ENCODE assay signal across 8 mouse cellular contexts in the genomic region with DNA sequence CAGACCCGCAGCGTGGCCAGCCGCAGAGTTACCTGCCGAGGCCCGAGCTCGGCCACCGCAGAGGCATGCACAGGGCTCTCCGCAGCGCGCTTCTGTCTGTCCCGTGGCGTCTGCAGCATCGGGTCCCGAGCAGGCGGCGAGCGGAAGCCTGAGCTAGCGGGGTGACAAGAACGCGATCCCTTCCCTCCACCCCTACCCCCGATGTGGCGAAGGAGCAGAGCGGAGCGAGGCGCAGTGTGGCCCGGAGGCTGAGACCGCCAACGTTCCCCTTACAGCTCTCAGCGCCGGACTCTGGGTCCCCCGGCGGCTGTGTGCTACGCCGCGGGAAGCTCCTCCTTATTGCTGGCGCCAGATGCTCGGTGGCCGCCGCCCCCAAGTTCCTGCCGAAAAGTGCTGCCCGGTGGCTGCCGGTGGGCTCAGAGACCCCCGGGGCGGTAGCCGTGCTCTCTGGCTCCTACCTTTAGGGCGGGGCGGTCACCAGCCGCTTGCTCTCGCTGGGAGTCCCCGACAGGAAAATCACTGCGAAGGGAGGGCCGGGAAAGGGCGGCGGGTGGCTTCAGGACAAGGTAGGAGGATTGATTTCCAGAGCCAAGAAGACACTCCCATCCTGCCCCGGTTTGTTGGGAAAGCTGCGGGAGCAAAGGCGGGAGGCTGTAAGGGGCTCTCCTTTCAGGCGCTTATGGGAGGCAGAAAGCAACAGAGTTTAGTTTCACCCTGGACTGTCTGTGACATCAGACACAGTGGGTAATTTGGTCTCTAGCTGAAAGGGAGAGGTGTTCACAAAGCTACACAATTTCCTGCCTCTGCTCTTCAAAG. TPM values are rescaled to one million over a fixed set of nuclear protein-coding genes. Genes with fewer than 3 reads are reported as not detected.
DNase-seq lines count a peak whose midpoint lies in the region; ATAC-seq lines count a peak whose summit lies in the region.

No protein-coding gene starts in this region.

- DNase-seq in ES-CJ7 (ENCODE audit: low read depth, low spot score): peak; percentile 60
- peak; percentile 84 for DNase-seq in kidney, postnatal 14 days
- DNase-seq in lung, postnatal 10 days: peak; percentile 86
- peak; percentile 48 for DNase-seq in ovary, postnatal 14 days (ENCODE audit: low spot score)
- peak; percentile 68 for DNase-seq in thymus, postnatal 14 days

- peak; percentile 70 for ATAC-seq in cerebellum, adult (ENCODE audit: insufficient number of reproducible peaks, low FRiP score, low TSS enrichment)
- ATAC-seq in forebrain, embryonic 12.5 days (ENCODE audit: low FRiP score): peak; percentile 89
- ATAC-seq in heart, embryonic 16.5 days (replicated peaks; ENCODE audit: extremely low read depth, insufficient read depth, low FRiP score): peak; percentile 93

- 0 out of 2 replicates have a peak overlapping the region, but pooled peaks have one; percentile 0 for H3K27ac ChIP-seq in forebrain, embryonic 12.5 days
- peak overlapping the region; percentile 93 for H3K27ac ChIP-seq in heart, embryonic 16.5 days (ENCODE audit: low read length)

- H3K9ac ChIP-seq in forebrain, embryonic 12.5 days: peak overlapping the region; percentile 61
- H3K9ac ChIP-seq in heart, embryonic 16.5 days (ENCODE audit: low read length): peak overlapping the region; percentile 93

- H3K4me2 ChIP-seq in forebrain, embryonic 12.5 days: peak overlapping the region; percentile 71
- H3K4me2 ChIP-seq in heart, embryonic 16.5 days (ENCODE audit: low read depth, low read length): peak overlapping the region; percentile 79

- WGBS in forebrain, embryonic 12.5 days: under 1% methylated on average over 57 of the region's 58 CpGs
- under 1% methylated on average over 57 of the region's 58 CpGs for WGBS in heart, embryonic 16.5 days

- H3K36me3 ChIP-seq in forebrain, embryonic 12.5 days (replicated peaks): no peaks in the 10 kb centered on the region
- no peaks in the 10 kb centered on the region for H3K36me3 ChIP-seq in heart, embryonic 16.5 days (ENCODE audit: control insufficient read depth, insufficient read depth)

- H3K4me1 ChIP-seq in forebrain, embryonic 12.5 days: no peaks in the 10 kb centered on the region; the same call in 1 of the 2 replicates
- H3K4me1 ChIP-seq in heart, embryonic 16.5 days (ENCODE audit: control insufficient read depth, insufficient read depth, low read length): peaks cover 9% of the 10 kb centered on the region; the same call in 1 of the 2 replicates

- peak overlapping the region; percentile 75 for H3K4me3 ChIP-seq in forebrain, embryonic 12.5 days (replicated peaks)
- peak overlapping the region; percentile 87 for H3K4me3 ChIP-seq in heart, embryonic 16.5 days (ENCODE audit: low read length)

- no peaks in the 10 kb centered on the region for H3K27me3 ChIP-seq in forebrain, embryonic 12.5 days
- H3K27me3 ChIP-seq in heart, embryonic 16.5 days (ENCODE audit: control insufficient read depth, insufficient read depth, low read length): no peaks in the 10 kb centered on the region

- no peaks in the 10 kb centered on the region; the same call in 1 of the 2 replicates for H3K9me3 ChIP-seq in forebrain, embryonic 12.5 days
- H3K9me3 ChIP-seq in heart, embryonic 16.5 days (replicated peaks; ENCODE audit: control insufficient read depth, low read length): peaks cover 3% of the 10 kb centered on the region

RNA-seq across cellular contexts. Expression of a gene that starts 0.8 kb away (rescaled TPM):
- 4.9 and 9.0 TPM in 2 replicates for polyA plus RNA-seq in forebrain, embryonic 12.5 days (2016; fragmentation: Nextera tagmentation; extraction: Ambion mirVana)
- 18.0 and 19.6 TPM in 2 replicates for polyA plus RNA-seq in heart, embryonic 16.5 days (2015; fragmentation: Nextera tagmentation; extraction: Ambion mirVana)

Comparison
In these comparisons a context has a peak if more than half of its experiments do, and no peak if none do; other contexts are left out.
1. Peak in every context shown above with its lines: DNase-seq, ATAC-seq, H3K4me3 ChIP-seq and H3K27ac ChIP-seq.